Mouse (Mus musculus): ENCODE results near the gene Pagr1a. TPM values are rescaled to one million over a fixed set of nuclear protein-coding genes. Genes with fewer than 3 reads are reported as not detected.

Gene Pagr1a
- 49.8 TPM for polyA plus RNA-seq (2017; shearing (Covaris generic))

GRCm38 (mm10) chr7:127016971-127017949, at the start of gene Pagr1a:
Pagr1a (minus strand) TSS chr7:127017352.

GRCm38 (mm10) chr7:127041851-127042672, 24.9 kb upstream of the Pagr1a start, which contains the start of gene Kif22:
Kif22 (minus strand) TSS chr7:127042471.

GRCm38 (mm10) chr7:127026984-127027726, 10.0 kb upstream of the Pagr1a start, which contains the start of gene Maz:
Maz (minus strand) TSS chr7:127027037.

DNA sequence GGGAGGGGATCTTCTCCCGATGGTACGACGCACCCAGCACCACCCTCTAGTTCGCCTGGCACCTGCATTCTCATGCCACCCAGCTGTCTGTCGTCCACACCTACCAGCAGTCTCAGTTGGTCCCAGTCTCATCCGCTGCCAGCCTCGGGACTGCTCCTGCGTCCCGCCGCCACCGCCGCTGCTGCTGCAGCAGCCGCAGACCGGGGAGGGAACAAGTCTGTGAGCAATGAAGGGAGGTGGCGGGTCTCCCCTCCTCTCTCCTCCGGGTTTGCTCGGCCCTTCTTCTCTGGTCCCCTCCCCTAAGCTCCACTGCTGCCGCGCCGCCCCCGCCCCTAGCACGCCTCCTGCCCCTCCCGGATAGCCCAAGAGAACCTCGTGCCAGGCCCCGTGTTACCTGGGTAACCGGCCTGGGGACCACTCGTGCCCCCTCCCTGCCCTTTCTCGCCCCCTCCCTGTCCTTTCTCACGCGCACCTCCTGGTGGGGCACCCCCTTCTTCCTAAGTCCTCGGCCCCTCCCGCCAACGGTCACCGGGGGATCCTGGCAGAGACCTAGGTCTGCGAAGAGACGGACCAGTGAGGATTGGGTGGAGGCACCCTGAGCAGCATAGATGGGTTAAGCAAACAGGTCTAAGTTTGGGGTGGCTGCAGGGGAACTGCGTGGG, 3.9 kb upstream of the Pagr1a start, which contains the start of the genes Gm42742 and Prrt2:
Gene Gm42742 (minus strand): TSS at position 197 of the 662 bp plus-strand sequence.
Gene Prrt2 (minus strand): TSS at position 311 of the 662 bp plus-strand sequence.

DNA sequence TGATC, 869 bp downstream of the Pagr1a start, which contains the start of gene Pagr1b:
Gene Pagr1b (minus strand): TSS at position 4 of the 5 bp plus-strand sequence.

DNA sequence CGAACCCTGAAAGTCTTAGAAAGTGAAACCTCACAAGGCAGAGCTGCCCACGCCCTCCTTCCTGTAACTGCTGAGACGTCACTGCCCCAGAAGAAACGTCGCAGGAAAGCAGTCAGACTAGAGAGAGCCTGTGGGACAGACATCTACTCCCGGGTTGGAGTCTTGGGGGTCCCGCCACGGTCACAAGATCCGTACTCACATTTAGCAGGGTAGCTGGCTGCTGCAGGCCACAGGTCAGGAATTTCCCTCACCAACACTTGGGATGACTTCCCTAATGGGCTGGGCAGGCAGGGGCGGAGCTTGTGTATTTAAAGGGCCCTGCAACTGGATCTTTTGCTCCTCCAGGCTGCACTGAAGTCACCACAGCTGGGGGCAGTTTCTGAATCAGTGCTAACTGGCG, 2.8 kb downstream of the Pagr1a start, which contains the start of gene Mvp:
Gene Mvp (minus strand): TSS at position 302 of the 400 bp plus-strand sequence.

DNA sequence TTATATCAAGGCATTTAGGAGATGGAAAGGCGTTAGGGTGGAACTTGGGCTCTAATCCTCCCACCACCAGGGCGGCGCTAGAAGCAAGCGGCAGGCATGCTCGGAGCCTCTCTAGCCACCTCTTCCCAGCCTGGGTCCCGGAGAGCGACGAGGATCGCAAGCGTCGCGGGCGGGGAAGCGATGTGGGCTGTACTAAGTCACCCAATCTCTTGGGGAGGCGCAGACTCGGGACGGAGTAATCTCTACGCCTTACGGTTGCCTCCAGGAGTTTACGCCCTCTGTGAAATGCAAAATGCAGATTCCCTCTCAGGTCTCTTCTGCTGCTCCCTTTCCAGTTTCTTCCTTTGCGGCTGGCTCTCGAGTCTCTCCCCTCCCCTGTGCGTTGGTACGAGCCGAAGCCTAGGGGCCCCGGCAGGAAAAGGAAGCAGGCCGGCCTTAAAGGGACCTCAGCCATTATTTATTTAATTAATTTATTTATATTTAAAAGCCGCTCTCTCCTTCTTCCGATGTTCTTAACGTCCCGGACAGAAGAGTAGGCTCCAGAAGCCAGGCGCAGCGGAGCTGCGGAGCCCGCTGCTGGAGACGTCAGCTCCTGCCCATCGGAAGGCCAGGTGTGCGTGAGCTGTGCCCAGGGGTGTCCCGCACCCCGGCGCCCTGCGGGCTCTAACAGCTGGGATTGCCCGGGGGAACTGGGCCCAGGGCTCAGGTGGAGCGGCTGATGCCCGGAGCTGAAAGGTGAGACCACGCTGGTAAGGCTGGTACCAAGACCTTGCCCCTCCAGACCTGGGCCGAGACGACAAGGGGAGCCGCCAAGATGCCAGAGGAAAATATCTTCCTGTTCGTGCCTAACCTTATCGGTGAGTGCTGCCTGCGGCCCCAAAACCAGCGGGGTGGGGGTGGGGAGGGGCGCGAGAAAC, 40.9 kb downstream of the Pagr1a start, which contains the start of gene Cdiptos:
Gene Cdiptos (minus strand): TSS at position 149 of the 917 bp plus-strand sequence.

DNA sequence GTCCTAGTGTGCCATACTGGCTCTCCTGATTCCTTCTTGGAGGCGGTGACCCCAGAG, 41.4 kb downstream of the Pagr1a start, which contains the start of gene Cdipt:
Gene Cdipt (plus strand): TSS at position 22 of the 57 bp plus-strand sequence.

Other genes starting within 250 kb of the Pagr1a start
- gene Ypel3, start 240.4 kb downstream of the Pagr1a start, polyA plus RNA-seq (2017; shearing (Covaris generic)), result 341 TPM
- 2.8 TPM for gene Tbx6, start 235.9 kb downstream of the Pagr1a start, polyA plus RNA-seq (2017; shearing (Covaris generic))
- 405 TPM for gene Ppp4c, start 224.9 kb downstream of the Pagr1a start, polyA plus RNA-seq (2017; shearing (Covaris generic))
- not detected for gene Fam57b, start 219.7 kb downstream of the Pagr1a start, polyA plus RNA-seq (2017; shearing (Covaris generic))
- not detected for gene 4930451I11Rik, start 185.7 kb downstream of the Pagr1a start, polyA plus RNA-seq (2017; shearing (Covaris generic))
- 0.45 TPM for gene Doc2a, start 169.9 kb downstream of the Pagr1a start, polyA plus RNA-seq (2017; shearing (Covaris generic))
- gene Hirip3, start 155.4 kb downstream of the Pagr1a start, polyA plus RNA-seq (2017; shearing (Covaris generic)), result 13.9 TPM
- gene Ino80e, start 155.0 kb downstream of the Pagr1a start, polyA plus RNA-seq (2017; shearing (Covaris generic)), result 55.1 TPM
- gene Taok2, start 132.6 kb downstream of the Pagr1a start, polyA plus RNA-seq (2017; shearing (Covaris generic)), result 39.3 TPM
- gene Tmem219, start 94.4 kb downstream of the Pagr1a start, polyA plus RNA-seq (2017; shearing (Covaris generic)), result 41.2 TPM
- gene Kctd13, start 88.5 kb downstream of the Pagr1a start, polyA plus RNA-seq (2017; shearing (Covaris generic)), result 37.4 TPM
- 0.30 TPM for gene Asphd1, start 67.8 kb downstream of the Pagr1a start, polyA plus RNA-seq (2017; shearing (Covaris generic))
- 0.27 TPM for gene Sez6l2, start 66.8 kb downstream of the Pagr1a start, polyA plus RNA-seq (2017; shearing (Covaris generic))
- 127 TPM for gene Cdipt, start 41.4 kb downstream of the Pagr1a start, polyA plus RNA-seq (2017; shearing (Covaris generic))
- 0.57 TPM for gene Cdiptos, start 41.3 kb downstream of the Pagr1a start, polyA plus RNA-seq (2017; shearing (Covaris generic))
- 75.7 TPM for gene Mvp, start 2.7 kb downstream of the Pagr1a start, polyA plus RNA-seq (2017; shearing (Covaris generic))
- 1.7 TPM for gene Pagr1b, start 868 bp downstream of the Pagr1a start, polyA plus RNA-seq (2017; shearing (Covaris generic))
- 13.4 TPM for gene Gm42742, start 3.7 kb upstream of the Pagr1a start, polyA plus RNA-seq (2017; shearing (Covaris generic))
- gene Prrt2, start 3.9 kb upstream of the Pagr1a start, polyA plus RNA-seq (2017; shearing (Covaris generic)), result 4.9 TPM
- 66.5 TPM for gene Maz, start 9.7 kb upstream of the Pagr1a start, polyA plus RNA-seq (2017; shearing (Covaris generic))
- gene Kif22, start 25.1 kb upstream of the Pagr1a start, polyA plus RNA-seq (2017; shearing (Covaris generic)), result 3.0 TPM
- gene Zg16, start 70.0 kb upstream of the Pagr1a start, polyA plus RNA-seq (2017; shearing (Covaris generic)), result not detected
- gene AI467606, start 74.0 kb upstream of the Pagr1a start, polyA plus RNA-seq (2017; shearing (Covaris generic)), result 70.4 TPM
- 11.2 TPM for gene Qprt, start 104.9 kb upstream of the Pagr1a start, polyA plus RNA-seq (2017; shearing (Covaris generic))
- gene Spn, start 120.5 kb upstream of the Pagr1a start, polyA plus RNA-seq (2017; shearing (Covaris generic)), result 49.4 TPM
- 72.4 TPM for gene Cd2bp2, start 178.7 kb upstream of the Pagr1a start, polyA plus RNA-seq (2017; shearing (Covaris generic))
- 63.5 TPM for gene Tbc1d10b, start 191.1 kb upstream of the Pagr1a start, polyA plus RNA-seq (2017; shearing (Covaris generic))
- 13.0 TPM for gene Mylpf, start 191.5 kb upstream of the Pagr1a start, polyA plus RNA-seq (2017; shearing (Covaris generic))
- gene Zfp553, start 215.7 kb upstream of the Pagr1a start, polyA plus RNA-seq (2017; shearing (Covaris generic)), result 6.8 TPM
- gene Sept1, start 215.8 kb upstream of the Pagr1a start, polyA plus RNA-seq (2017; shearing (Covaris generic)), result 491 TPM
- 5.0 TPM for gene Zfp771, start 226.9 kb upstream of the Pagr1a start, polyA plus RNA-seq (2017; shearing (Covaris generic))
- 18.2 TPM for gene Dctpp1, start 243.4 kb upstream of the Pagr1a start, polyA plus RNA-seq (2017; shearing (Covaris generic))